Mouse (Mus musculus) cerebellum, adult 2 months (tissue): Measurements from ENCODE around the gene Yipf1. TPM values are rescaled to one million over a fixed set of nuclear protein-coding genes. Genes with fewer than 3 reads are reported as not detected.

Experiments
- DNase-seq, 2 experiments: peaks; one replicate each; pipeline ENCODE4 v3.0.0; 2021
- H3K27ac ChIP-seq: fragments of 200-500 bp; 2 replicates; pipeline ENCODE4 v1.5.1; 2012; ENCODE audit warnings: low read length, control low read depth, inconsistent platforms; ENCODE audit not compliant: insufficient read depth
- H3K27me3 ChIP-seq: fragments of 200-500 bp; 2 replicates; pipeline ENCODE4 v1.6.1; 2012; ENCODE audit warnings: inconsistent platforms, mild to moderate bottlenecking, low read length, moderate library complexity; ENCODE audit not compliant: control insufficient read depth, insufficient read depth
- H3K4me1 ChIP-seq: fragments of 200-500 bp; 2 replicates; pipeline ENCODE4 v1.6.1; 2011; ENCODE audit warnings: low read length; ENCODE audit not compliant: control insufficient read depth, insufficient read depth
- H3K4me3 ChIP-seq: fragments of 200-500 bp; replicated peaks from 2 replicates; pipeline ENCODE3; 2011; ENCODE audit warnings: mild to moderate bottlenecking, low read depth, low read length, control low read depth; ENCODE audit not compliant: insufficient read depth
- CTCF ChIP-seq: fragments of 200-500 bp; IDR thresholded peaks from 2 replicates; pipeline ENCODE4 v1.5.1; 2011; ENCODE audit warnings: low read depth, mild to moderate bottlenecking, control low read depth, low read length, moderate library complexity, borderline replicate concordance; ENCODE audit not compliant: insufficient read depth
- POLR2A ChIP-seq: fragments of 200-500 bp; IDR thresholded peaks from 2 replicates; pipeline ENCODE4 v1.6.1; 2011; ENCODE audit warnings: low read length, control low read depth, borderline replicate concordance; ENCODE audit not compliant: insufficient read depth
- WGBS: fragments of 180-500 bp; shearing (Covaris S2); methylation state at CpG from one replicate; pipeline ENCODE4 v1.1.7; 2018; 5-methylcytosine and 5-hydroxymethylcytosine counted together
- polyA plus RNA-seq: library from polyadenylated mRNA; depleted of rRNA; stranded (reverse); fragments of >200 nt; gene quantifications from 2 replicates; pipeline ENCODE4 v1.2.3, GENCODE M21; 2012; rRNA removed

Gene Yipf1
- polyA plus RNA-seq, 1 experiment = 50.9 TPM

GRCm38 (mm10) chr4:107388291-107388690 is 74.1 kb downstream of the Yipf1 start:
- H3K4me1 ChIP-seq = peaks cover 6% of the 10 kb centered on the region
- TF ChIP-seq CTCF (no peak), POLR2A (no peak)
- WGBS = 98% methylated on average over 2 of the region's 2 CpGs
- H3K27me3 ChIP-seq = no peaks in the 10 kb centered on the region
- no peak overlapping the region for H3K4me3 ChIP-seq
- H3K27ac ChIP-seq = no peak overlapping the region
- DNase-seq = no peak

GRCm38 (mm10) chr4:107389345-107389744 is 75.2 kb downstream of the Yipf1 start:
- H3K4me1 ChIP-seq = peaks cover 6% of the 10 kb centered on the region
- no peak overlapping the region for H3K4me3 ChIP-seq
- TF ChIP-seq CTCF (no peak), POLR2A (no peak)
- no peak for DNase-seq
- H3K27me3 ChIP-seq = no peaks in the 10 kb centered on the region
- WGBS = 98% methylated on average over 3 of the region's 3 CpGs
- H3K27ac ChIP-seq = no peak overlapping the region

GRCm38 (mm10) chr4:107393771-107394170 is 79.6 kb downstream of the Yipf1 start:
- 97% methylated on average over 2 of the region's 2 CpGs for WGBS
- Histone ChIP-seq H3K27ac (no peak overlapping the region), H3K4me3 (no peak overlapping the region), H3K4me1 (no peaks in the 10 kb centered on the region), H3K27me3 (no peaks in the 10 kb centered on the region)
- TF ChIP-seq POLR2A = no peak
- TF ChIP-seq CTCF = no peak
- no peak for DNase-seq

Other genes with a start within 250 kb of the Yipf1 start
- 99.5 and 107 TPM in 2 replicates for gene Mrpl37, start 247.5 kb upstream of the Yipf1 start, polyA plus RNA-seq
- gene Cyb5rl, start 247.4 kb upstream of the Yipf1 start, polyA plus RNA-seq = 5.5 and 5.7 TPM in 2 replicates
- not detected in 2 replicates for gene Cdcp2, start 217.5 kb upstream of the Yipf1 start, polyA plus RNA-seq
- 258 and 285 TPM in 2 replicates for gene Tmem59, start 136.0 kb upstream of the Yipf1 start, polyA plus RNA-seq
- 9.9 and 10.0 TPM in 2 replicates for gene Tceanc2, start 135.2 kb upstream of the Yipf1 start, polyA plus RNA-seq
- gene Ldlrad1, start 105.2 kb upstream of the Yipf1 start, polyA plus RNA-seq = not detected in 2 replicates
- 23.4 and 24.1 TPM in 2 replicates for gene Lrrc42, start 60.8 kb upstream of the Yipf1 start, polyA plus RNA-seq
- gene Hspb11, start 60.8 kb upstream of the Yipf1 start, polyA plus RNA-seq = 22.5 and 23.5 TPM in 2 replicates
- gene Dio1, start 7.2 kb upstream of the Yipf1 start, polyA plus RNA-seq = 0.21 and 0.27 TPM in 2 replicates
- 13.2 and 16.1 TPM in 2 replicates for gene Ndc1, start 53.4 kb downstream of the Yipf1 start, polyA plus RNA-seq
- gene Glis1, start 120.2 kb downstream of the Yipf1 start, polyA plus RNA-seq = 0.38 and 0.46 TPM in 2 replicates